Mouse (Mus musculus): ENCODE measurements around the gene Tmem217. TPM values are rescaled to one million over a fixed set of nuclear protein-coding genes. Genes with fewer than 3 reads are reported as not detected.
A peak's percentile ranks its signal among the peaks of the same experiment; 100 is the strongest.

The Tmem217 gene
- polyA plus RNA-seq, 1 experiment = 0.38 TPM

- Histone ChIP-seq H3K4me1 (ENCODE audit: control insufficient read depth, insufficient read depth, low read length) (0 out of 2 replicates have a peak, but pooled peaks cover 2% of the 10 kb centered on the region), H3K27ac (ENCODE audit: insufficient read depth, low read length) (no peak overlapping the region), H3K4me3 (ENCODE audit: insufficient read depth, low read length) (no peak overlapping the region)
- TF ChIP-seq POLR2A (IDR thresholded peaks at IDR 0.05; ENCODE audit: extremely low read depth, insufficient read depth, low read length) = no peak
- TF ChIP-seq CTCF (IDR thresholded peaks at IDR 0.05; ENCODE audit: extremely low read depth, insufficient read depth, low read length) = peak; percentile 40; the same call in 1 of the 2 replicates
These were observed 39.0 kb downstream of the Tmem217 start for GRCm38 (mm10) chr17:29513044-29513730.

- H3K27ac ChIP-seq (ENCODE audit: insufficient read depth, low read length) = no peak overlapping the region
- TF ChIP-seq POLR2A (IDR thresholded peaks at IDR 0.05; ENCODE audit: extremely low read depth, insufficient read depth, low read length) = no peak
- TF ChIP-seq CTCF (IDR thresholded peaks at IDR 0.05; ENCODE audit: extremely low read depth, insufficient read depth, low read length) = no peak
- 0 out of 2 replicates have a peak, but pooled peaks cover 2% of the 10 kb centered on the region for H3K4me1 ChIP-seq (ENCODE audit: control insufficient read depth, insufficient read depth, low read length)
- H3K4me3 ChIP-seq (ENCODE audit: insufficient read depth, low read length) = no peak overlapping the region
These were observed 41.5 kb downstream of the Tmem217 start for GRCm38 (mm10) chr17:29510691-29511090.

DNA sequence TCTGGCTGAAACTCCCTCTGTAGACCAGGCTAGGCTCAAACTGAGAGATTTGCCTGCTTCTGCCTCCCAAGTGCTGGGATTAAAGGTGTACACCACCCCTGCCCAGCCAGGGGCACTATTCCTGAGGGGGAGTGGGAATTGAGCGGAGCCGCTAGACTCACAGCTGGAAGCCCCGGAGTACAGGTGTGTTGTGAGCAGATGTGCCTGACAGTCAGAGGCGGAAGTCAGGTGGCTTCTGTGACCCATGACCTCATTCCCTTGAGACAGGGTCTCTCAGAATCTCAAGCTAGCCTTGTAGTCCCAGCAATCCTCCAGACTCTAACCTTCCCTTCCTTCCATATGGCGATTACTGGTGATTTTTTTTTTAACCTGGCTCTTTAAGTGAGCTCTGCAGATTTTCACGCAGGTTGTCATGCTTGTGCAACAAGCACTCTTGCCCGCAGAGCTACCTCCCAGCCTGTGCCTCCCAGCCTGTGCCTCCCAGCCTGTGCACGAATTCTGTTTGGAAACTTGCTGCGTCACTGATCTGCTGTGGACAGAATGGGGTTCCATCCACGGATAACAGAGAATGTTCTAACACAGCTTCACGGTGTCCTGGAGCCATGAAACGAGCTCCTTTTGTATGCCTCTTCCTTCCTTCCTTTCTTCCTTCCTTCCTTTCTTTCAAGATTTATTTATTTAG, 43.1 kb downstream of the Tmem217 start:
- Histone ChIP-seq H3K27ac (ENCODE audit: insufficient read depth, low read length) (no peak overlapping the region), H3K4me3 (ENCODE audit: insufficient read depth, low read length) (no peak overlapping the region), H3K4me1 (ENCODE audit: control insufficient read depth, insufficient read depth, low read length) (no peaks in the 10 kb centered on the region)
- TF ChIP-seq POLR2A (IDR thresholded peaks at IDR 0.05; ENCODE audit: extremely low read depth, insufficient read depth, low read length) = no peak
- no peak for TF ChIP-seq CTCF (IDR thresholded peaks at IDR 0.05; ENCODE audit: extremely low read depth, insufficient read depth, low read length)

DNA sequence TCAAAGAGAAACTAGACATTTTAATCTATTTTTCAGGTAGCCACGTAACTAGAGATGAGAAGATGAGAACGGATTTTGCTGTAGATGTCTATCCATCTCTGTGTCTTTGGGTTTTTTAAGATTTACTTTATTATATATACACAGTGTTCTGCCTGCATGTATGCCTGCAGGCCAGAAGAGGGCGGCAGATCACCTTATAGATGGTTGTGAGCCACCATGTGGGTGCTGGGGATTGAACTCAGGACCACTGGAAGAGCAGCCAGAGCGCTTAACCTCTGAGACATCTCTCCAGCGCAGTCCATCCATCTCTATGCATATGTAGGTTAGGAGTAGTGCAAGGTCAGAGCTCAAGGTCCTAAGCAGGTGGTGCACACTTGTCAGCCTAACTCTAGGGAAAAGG, 48.5 kb downstream of the Tmem217 start:
- no peak overlapping the region for H3K27ac ChIP-seq (ENCODE audit: insufficient read depth, low read length)
- H3K4me1 ChIP-seq (ENCODE audit: control insufficient read depth, insufficient read depth, low read length) = peaks cover 2% of the 10 kb centered on the region
- no peak for TF ChIP-seq CTCF (IDR thresholded peaks at IDR 0.05; ENCODE audit: extremely low read depth, insufficient read depth, low read length)
- TF ChIP-seq POLR2A (IDR thresholded peaks at IDR 0.05; ENCODE audit: extremely low read depth, insufficient read depth, low read length) = no peak
- H3K4me3 ChIP-seq (ENCODE audit: insufficient read depth, low read length) = no peak overlapping the region; the same call in 1 of the 2 replicates

DNA sequence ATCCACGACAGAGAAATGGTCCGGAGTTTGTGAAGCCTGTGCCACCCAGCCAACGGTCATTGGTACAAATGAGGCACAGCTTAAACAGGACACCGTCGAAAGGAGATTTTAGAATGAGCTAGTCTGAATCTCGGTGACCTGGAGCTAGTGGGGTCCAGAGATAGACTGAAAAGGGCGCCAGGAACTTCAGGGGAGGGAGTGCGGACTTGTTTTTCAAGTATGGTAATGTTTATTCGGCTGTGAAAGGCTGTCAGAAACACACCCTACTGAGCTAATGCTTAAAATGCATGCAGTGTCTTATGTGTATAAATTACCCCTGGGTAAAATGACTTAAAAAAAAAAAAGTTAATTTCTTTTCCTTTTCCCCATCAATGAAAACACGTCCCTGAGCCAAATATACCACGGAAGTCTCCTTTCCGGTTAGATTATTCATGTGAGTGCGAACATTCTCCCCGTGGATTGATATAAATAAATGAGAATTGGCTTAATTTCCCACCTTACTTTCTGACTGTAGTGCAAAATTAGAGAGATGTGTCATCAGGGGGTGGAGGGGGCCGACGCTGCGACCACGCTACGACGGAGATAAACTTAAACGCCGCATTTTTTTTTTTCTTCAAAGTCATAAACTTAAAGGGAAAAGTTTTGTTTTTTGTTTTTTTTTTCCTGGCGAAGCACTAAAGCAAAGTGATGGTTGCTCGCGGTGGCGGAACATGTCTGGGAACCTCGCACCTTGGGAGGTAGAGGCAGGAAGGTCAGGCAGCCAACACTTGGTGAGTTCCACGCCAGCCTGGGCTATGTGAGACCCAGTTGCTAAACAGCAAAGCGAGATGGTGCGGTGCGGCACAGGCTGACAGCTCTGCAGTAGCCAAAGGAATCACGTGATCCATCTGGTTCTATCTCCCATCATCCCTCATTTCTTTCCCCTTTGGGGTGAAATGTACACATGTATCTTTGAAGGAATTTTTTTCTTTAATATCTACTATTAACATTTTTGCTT, 49.2 kb downstream of the Tmem217 start:
- Histone ChIP-seq H3K4me3 (ENCODE audit: insufficient read depth, low read length) (peak overlapping the region; percentile 32; the same call in 1 of the 2 replicates), H3K27ac (ENCODE audit: insufficient read depth, low read length) (no peak overlapping the region), H3K4me1 (ENCODE audit: control insufficient read depth, insufficient read depth, low read length) (peaks cover 2% of the 10 kb centered on the region)
- TF ChIP-seq POLR2A (IDR thresholded peaks at IDR 0.05; ENCODE audit: extremely low read depth, insufficient read depth, low read length) = no peak
- TF ChIP-seq CTCF (IDR thresholded peaks at IDR 0.05; ENCODE audit: extremely low read depth, insufficient read depth, low read length) = no peak

GRCm38 (mm10) chr17:29502005-29502668, 50.0 kb downstream of the Tmem217 start:
- Histone ChIP-seq H3K27ac (ENCODE audit: insufficient read depth, low read length) (no peak overlapping the region), H3K4me1 (ENCODE audit: control insufficient read depth, insufficient read depth, low read length) (peaks cover 2% of the 10 kb centered on the region), H3K4me3 (ENCODE audit: insufficient read depth, low read length) (no peak overlapping the region)
- no peak for TF ChIP-seq CTCF (IDR thresholded peaks at IDR 0.05; ENCODE audit: extremely low read depth, insufficient read depth, low read length)
- no peak for TF ChIP-seq POLR2A (IDR thresholded peaks at IDR 0.05; ENCODE audit: extremely low read depth, insufficient read depth, low read length)

DNA sequence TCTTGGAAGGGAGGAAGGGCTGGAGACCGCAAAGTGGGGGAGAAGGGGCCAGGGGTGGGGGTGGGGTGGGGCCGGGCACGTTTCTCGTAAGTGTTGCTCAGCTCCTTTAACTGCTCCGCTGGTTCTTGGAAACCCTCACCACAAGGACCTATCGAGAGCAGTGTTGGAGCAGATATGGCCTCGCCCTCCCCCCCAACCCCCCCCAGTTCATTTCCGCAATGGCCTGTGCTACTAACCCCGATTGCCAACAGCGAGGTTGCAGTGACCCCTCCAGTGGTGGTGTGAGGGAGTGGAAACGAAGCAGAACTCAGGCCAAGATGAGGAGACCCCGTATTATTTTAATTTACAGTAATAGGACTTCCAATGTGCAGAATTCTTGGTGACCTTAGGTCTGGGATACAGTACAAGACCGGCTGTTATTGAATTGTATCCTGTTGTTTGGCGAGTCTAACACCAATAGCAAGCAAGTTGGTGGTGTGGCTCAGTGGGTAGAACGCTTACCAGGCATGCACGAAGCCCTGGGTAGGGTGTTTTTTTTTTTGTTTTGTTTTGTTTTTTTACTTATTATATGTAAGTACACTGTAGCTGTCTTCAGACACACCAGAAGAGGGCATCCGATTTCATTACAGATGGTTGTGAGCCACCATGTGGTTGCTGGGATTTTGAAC, 51.2 kb downstream of the Tmem217 start:
- H3K4me1 ChIP-seq (ENCODE audit: control insufficient read depth, insufficient read depth, low read length) = peaks cover 2% of the 10 kb centered on the region
- no peak overlapping the region for H3K27ac ChIP-seq (ENCODE audit: insufficient read depth, low read length)
- no peak for TF ChIP-seq POLR2A (IDR thresholded peaks at IDR 0.05; ENCODE audit: extremely low read depth, insufficient read depth, low read length)
- TF ChIP-seq CTCF (IDR thresholded peaks at IDR 0.05; ENCODE audit: extremely low read depth, insufficient read depth, low read length) = no peak
- no peak overlapping the region for H3K4me3 ChIP-seq (ENCODE audit: insufficient read depth, low read length)

- no peak overlapping the region for H3K4me3 ChIP-seq (ENCODE audit: insufficient read depth, low read length)
- no peak overlapping the region for H3K27ac ChIP-seq (ENCODE audit: insufficient read depth, low read length)
- peaks cover 2% of the 10 kb centered on the region for H3K4me1 ChIP-seq (ENCODE audit: control insufficient read depth, insufficient read depth, low read length)
- no peak for TF ChIP-seq POLR2A (IDR thresholded peaks at IDR 0.05; ENCODE audit: extremely low read depth, insufficient read depth, low read length)
- no peak for TF ChIP-seq CTCF (IDR thresholded peaks at IDR 0.05; ENCODE audit: extremely low read depth, insufficient read depth, low read length)
These were observed 51.9 kb downstream of the Tmem217 start for GRCm38 (mm10) chr17:29500243-29500740.

Data from cortical plate, adult 2 months (tissue).